Mouse (Mus musculus): ENCODE measurements around the gene Sbf2. TPM values are rescaled to one million over a fixed set of nuclear protein-coding genes. Genes with fewer than 3 reads are reported as not detected.

Gene Sbf2
- polyA plus RNA-seq, 1 experiment from 2014 or later: 38.5 TPM

GRCm38 (mm10) chr7:110272434-110272833 is 342.3 kb downstream of the Sbf2 start:
- no peaks in the 10 kb centered on the region for H3K9me3 ChIP-seq (replicated peaks)
- H3K27ac ChIP-seq: peak overlapping the region; percentile 85
- ATAC-seq (replicated peaks; ENCODE audit: low FRiP score): 0 out of 2 replicates have a peak, but pooled peaks have one; percentile 24
- 76% methylated on average over 4 of the region's 4 CpGs for WGBS
- no peak overlapping the region for H3K4me2 ChIP-seq
- H3K36me3 ChIP-seq: peaks cover 46% of the 10 kb centered on the region
- H3K27me3 ChIP-seq: no peaks in the 10 kb centered on the region
- H3K9ac ChIP-seq: no peak overlapping the region
- peaks cover 15% of the 10 kb centered on the region for H3K4me1 ChIP-seq
- no peak overlapping the region for H3K4me3 ChIP-seq (replicated peaks)

DNA sequence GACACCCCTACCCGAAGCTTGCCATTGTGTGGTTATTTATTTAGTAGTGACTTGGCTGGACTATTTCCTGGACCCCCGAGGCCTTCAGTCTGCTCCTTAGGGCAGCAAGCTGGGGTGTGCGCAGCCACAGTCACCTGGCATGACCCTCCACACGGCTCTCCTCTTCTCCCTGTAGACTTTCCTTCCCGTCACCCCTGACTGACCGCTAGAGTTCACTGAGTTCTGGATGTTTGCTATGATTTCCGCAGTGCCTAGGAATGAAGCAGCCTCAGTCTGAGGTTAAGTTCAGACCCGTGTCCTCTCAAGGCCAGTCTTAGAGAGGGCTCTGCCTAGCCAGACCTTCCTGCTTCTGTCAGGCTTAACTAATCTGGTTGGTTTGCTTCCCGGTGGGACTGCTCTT is 342.9 kb downstream of the Sbf2 start:
- Histone ChIP-seq H3K27ac (peak overlapping the region; percentile 85), H3K36me3 (peaks cover 45% of the 10 kb centered on the region), H3K4me3 (replicated peaks) (no peak overlapping the region), H3K9me3 (replicated peaks) (no peaks in the 10 kb centered on the region), H3K9ac (no peak overlapping the region), H3K4me2 (no peak overlapping the region), H3K27me3 (no peaks in the 10 kb centered on the region), H3K4me1 (peaks cover 15% of the 10 kb centered on the region)
- 35% methylated on average over 9 of the region's 9 CpGs for WGBS
- ATAC-seq (replicated peaks; ENCODE audit: low FRiP score): peak; percentile 90

DNA sequence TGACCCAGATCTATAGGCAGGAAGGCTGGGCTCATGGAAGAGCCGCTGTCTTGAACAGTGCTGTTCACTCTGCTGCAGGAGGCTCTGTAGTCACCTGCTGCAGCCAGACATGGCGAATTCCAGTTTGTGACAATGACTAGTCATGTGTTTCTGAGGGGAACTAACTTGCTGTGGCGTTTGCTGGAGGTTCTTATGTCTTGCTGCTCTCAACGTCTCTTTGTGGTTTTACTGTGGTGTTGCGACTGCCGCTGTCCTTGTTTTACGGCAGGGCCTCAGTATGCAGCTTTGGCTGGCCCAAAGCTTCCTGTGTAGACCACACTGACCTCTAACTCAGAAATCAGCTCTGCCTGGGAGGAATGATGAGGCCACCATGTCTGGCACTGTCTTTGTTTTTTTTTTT is 344.3 kb downstream of the Sbf2 start:
- Histone ChIP-seq H3K36me3 (peaks cover 32% of the 10 kb centered on the region), H3K4me1 (peaks cover 15% of the 10 kb centered on the region), H3K4me2 (no peak overlapping the region), H3K27ac (no peak overlapping the region), H3K9ac (no peak overlapping the region), H3K27me3 (no peaks in the 10 kb centered on the region), H3K4me3 (replicated peaks) (no peak overlapping the region), H3K9me3 (replicated peaks) (no peaks in the 10 kb centered on the region)
- 82% methylated on average over 7 of the region's 7 CpGs for WGBS
- no peak for ATAC-seq (replicated peaks; ENCODE audit: low FRiP score)

DNA sequence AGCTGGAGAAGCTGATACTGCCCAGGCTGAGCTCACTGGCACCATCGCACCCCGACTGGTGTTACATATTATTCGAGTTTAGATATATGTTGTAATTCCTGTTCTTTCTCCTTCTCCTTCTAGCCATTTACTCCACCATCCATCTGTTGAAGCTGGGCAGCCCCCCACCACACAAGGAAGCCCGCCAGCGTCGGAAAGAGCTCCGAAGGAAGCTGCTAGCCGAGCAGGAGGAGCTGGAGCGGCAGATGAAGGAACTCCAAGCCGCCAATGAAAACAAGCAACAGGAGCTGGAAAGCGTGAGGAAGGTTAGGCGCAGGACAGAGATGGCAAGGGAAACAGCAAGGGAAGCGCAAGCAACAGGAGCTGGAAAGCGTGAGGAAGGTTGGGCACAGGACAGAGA is 344.9 kb downstream of the Sbf2 start:
- Histone ChIP-seq H3K27ac (no peak overlapping the region), H3K4me2 (no peak overlapping the region), H3K36me3 (peaks cover 26% of the 10 kb centered on the region), H3K9me3 (replicated peaks) (no peaks in the 10 kb centered on the region), H3K27me3 (no peaks in the 10 kb centered on the region), H3K4me1 (peaks cover 15% of the 10 kb centered on the region), H3K9ac (no peak overlapping the region), H3K4me3 (replicated peaks) (no peak overlapping the region)
- WGBS: 90% methylated on average over 14 of the region's 14 CpGs
- no peak for ATAC-seq (replicated peaks; ENCODE audit: low FRiP score)

DNA sequence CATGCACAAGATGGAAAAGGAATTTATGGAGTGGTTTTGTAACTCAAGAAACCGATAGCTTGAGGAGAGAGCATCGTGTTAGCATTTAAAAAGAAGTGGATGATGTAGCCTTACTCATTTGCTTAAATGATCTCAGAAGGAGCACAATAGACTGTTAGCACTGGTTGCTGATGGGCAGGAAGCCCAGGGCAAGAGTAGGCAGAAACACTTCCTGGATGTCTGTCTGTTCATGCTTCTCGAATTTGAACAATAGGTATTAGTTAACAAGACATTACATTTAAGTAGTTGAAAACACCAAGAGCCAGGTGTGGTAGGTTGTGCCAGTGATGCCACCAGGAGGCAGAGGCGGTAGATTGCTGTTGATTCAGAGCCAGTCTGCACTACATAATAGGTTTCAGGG is 346.2 kb downstream of the Sbf2 start:
- no peak for ATAC-seq (replicated peaks; ENCODE audit: low FRiP score)
- 79% methylated on average over 4 of the region's 4 CpGs for WGBS
- Histone ChIP-seq H3K4me1 (peaks cover 15% of the 10 kb centered on the region), H3K36me3 (peaks cover 14% of the 10 kb centered on the region), H3K27me3 (no peaks in the 10 kb centered on the region), H3K4me3 (replicated peaks) (no peak overlapping the region), H3K4me2 (no peak overlapping the region), H3K27ac (no peak overlapping the region), H3K9ac (no peak overlapping the region), H3K9me3 (replicated peaks) (no peaks in the 10 kb centered on the region)

- Histone ChIP-seq H3K36me3 (peaks cover 10% of the 10 kb centered on the region), H3K9ac (no peak overlapping the region), H3K4me2 (no peak overlapping the region), H3K9me3 (replicated peaks) (no peaks in the 10 kb centered on the region), H3K4me3 (replicated peaks) (no peak overlapping the region), H3K27ac (no peak overlapping the region), H3K4me1 (peaks cover 15% of the 10 kb centered on the region), H3K27me3 (no peaks in the 10 kb centered on the region)
- 96% methylated on average over 9 of the region's 9 CpGs for whole genome bisulfite sequencing
- no peak for ATAC-seq (replicated peaks; ENCODE audit: low FRiP score)
These were observed 346.7 kb downstream of the Sbf2 start for GRCm38 (mm10) chr7:110267994-110268393.

DNA sequence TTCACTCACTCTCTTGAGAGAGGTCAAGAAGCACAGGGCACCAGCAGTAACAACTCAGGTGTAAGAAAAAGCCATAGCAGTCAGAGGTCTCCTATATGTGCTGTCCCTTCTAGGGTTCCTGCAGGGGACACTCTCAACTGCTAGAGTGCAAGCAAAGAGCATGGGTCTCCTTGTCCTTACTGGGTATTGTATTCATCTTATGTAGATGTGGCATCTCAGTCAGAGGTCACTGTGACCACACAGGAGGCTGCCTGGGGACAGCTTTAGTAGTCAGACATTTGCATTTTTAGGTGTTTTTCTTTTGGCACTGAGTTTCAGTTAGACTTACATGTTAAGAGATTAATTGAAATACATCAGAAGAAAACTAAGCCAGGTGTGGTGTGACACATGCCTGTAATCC is 347.7 kb downstream of the Sbf2 start:
- no peak overlapping the region for H3K4me3 ChIP-seq (replicated peaks)
- peaks cover 8% of the 10 kb centered on the region for H3K4me1 ChIP-seq
- no peak overlapping the region for H3K4me2 ChIP-seq
- no peak overlapping the region for H3K27ac ChIP-seq
- no peaks in the 10 kb centered on the region for H3K9me3 ChIP-seq (replicated peaks)
- H3K36me3 ChIP-seq: peaks cover 10% of the 10 kb centered on the region
- no peak for ATAC-seq (replicated peaks; ENCODE audit: low FRiP score)
- H3K9ac ChIP-seq: no peak overlapping the region
- H3K27me3 ChIP-seq: no peaks in the 10 kb centered on the region

DNA sequence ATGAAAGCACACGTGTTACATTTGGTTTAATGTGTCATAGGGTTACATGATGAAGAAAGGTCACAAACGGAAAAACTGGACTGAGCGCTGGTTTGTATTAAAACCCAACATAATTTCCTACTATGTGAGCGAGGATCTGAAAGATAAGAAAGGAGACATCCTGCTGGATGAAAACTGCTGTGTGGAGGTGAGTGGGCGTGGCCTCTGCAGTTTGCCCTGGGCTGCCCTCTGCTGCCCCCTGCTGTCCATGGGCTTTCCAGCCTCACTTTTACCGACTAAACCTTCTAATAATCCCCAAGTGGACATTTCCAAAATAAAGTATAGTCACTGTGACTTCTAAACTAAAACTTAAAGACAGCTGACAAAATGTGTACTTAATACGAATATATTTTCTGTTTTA is 348.9 kb downstream of the Sbf2 start:
- ATAC-seq (replicated peaks; ENCODE audit: low FRiP score): no peak
- Histone ChIP-seq H3K4me1 (0 out of 2 replicates have a peak, but pooled peaks cover 2% of the 10 kb centered on the region), H3K9me3 (replicated peaks) (no peaks in the 10 kb centered on the region), H3K27me3 (no peaks in the 10 kb centered on the region), H3K4me2 (no peak overlapping the region), H3K27ac (no peak overlapping the region), H3K9ac (no peak overlapping the region), H3K4me3 (replicated peaks) (no peak overlapping the region), H3K36me3 (peaks cover 10% of the 10 kb centered on the region)
- 28% methylated on average over 7 of the region's 7 CpGs for WGBS

- WGBS: 56% methylated on average over 1 of the region's 1 CpGs
- ATAC-seq (replicated peaks; ENCODE audit: low FRiP score): no peak
- Histone ChIP-seq H3K9me3 (replicated peaks) (no peaks in the 10 kb centered on the region), H3K27me3 (no peaks in the 10 kb centered on the region), H3K4me2 (no peak overlapping the region), H3K27ac (no peak overlapping the region), H3K4me3 (replicated peaks) (no peak overlapping the region), H3K9ac (no peak overlapping the region), H3K4me1 (peaks cover 6% of the 10 kb centered on the region), H3K36me3 (0 out of 2 replicates have a peak, but pooled peaks cover under 1% of the 10 kb centered on the region)
These were observed 351.2 kb downstream of the Sbf2 start for GRCm38 (mm10) chr7:110263474-110263873.

GRCm38 (mm10) chr7:110262661-110263060 is 352.1 kb downstream of the Sbf2 start:
- H3K4me3 ChIP-seq (replicated peaks): no peak overlapping the region
- H3K27me3 ChIP-seq: no peaks in the 10 kb centered on the region
- no peak for ATAC-seq (replicated peaks; ENCODE audit: low FRiP score)
- H3K36me3 ChIP-seq: peaks cover 7% of the 10 kb centered on the region; the same call in 1 of the 2 replicates
- H3K4me2 ChIP-seq: no peak overlapping the region
- 75% methylated on average over 1 of the region's 1 CpGs for WGBS
- peaks cover 14% of the 10 kb centered on the region for H3K4me1 ChIP-seq
- no peak overlapping the region for H3K9ac ChIP-seq
- H3K9me3 ChIP-seq (replicated peaks): no peaks in the 10 kb centered on the region
- H3K27ac ChIP-seq: no peak overlapping the region

- 73% methylated on average over 4 of the region's 4 CpGs for WGBS
- Histone ChIP-seq H3K36me3 (peaks cover 7% of the 10 kb centered on the region; the same call in 1 of the 2 replicates), H3K9ac (no peak overlapping the region), H3K9me3 (replicated peaks) (no peaks in the 10 kb centered on the region), H3K27ac (no peak overlapping the region), H3K4me1 (peaks cover 23% of the 10 kb centered on the region), H3K4me3 (replicated peaks) (no peak overlapping the region), H3K27me3 (no peaks in the 10 kb centered on the region), H3K4me2 (no peak overlapping the region)
- ATAC-seq (replicated peaks; ENCODE audit: low FRiP score): no peak
These were observed 352.9 kb downstream of the Sbf2 start for GRCm38 (mm10) chr7:110261807-110262206.

GRCm38 (mm10) chr7:110259966-110260711 is 354.6 kb downstream of the Sbf2 start:
- Histone ChIP-seq H3K4me1 (peaks cover 27% of the 10 kb centered on the region), H3K36me3 (peaks cover 11% of the 10 kb centered on the region; the same call in 1 of the 2 replicates), H3K9me3 (replicated peaks) (no peaks in the 10 kb centered on the region), H3K4me2 (no peak overlapping the region), H3K9ac (no peak overlapping the region), H3K27me3 (no peaks in the 10 kb centered on the region), H3K4me3 (replicated peaks) (no peak overlapping the region), H3K27ac (peak overlapping the region; percentile 67)
- ATAC-seq (replicated peaks; ENCODE audit: low FRiP score): no peak
- WGBS: 72% methylated on average over 4 of the region's 4 CpGs

Measured in kidney, embryonic 15.5 days (tissue).